Mouse (Mus musculus) cerebellum, adult 2 months (tissue): ENCODE results near the gene Sav1. TPM values are rescaled to one million over a fixed set of nuclear protein-coding genes. Genes with fewer than 3 reads are reported as not detected.
A peak's percentile ranks its signal among the peaks of the same experiment; 100 is the strongest.

ENCODE experiments used
- DNase-seq, 2 experiments: peaks; one replicate each; pipeline ENCODE4 v3.0.0; 2021
- H3K27ac ChIP-seq: fragments of 200-500 bp; 2 replicates; pipeline ENCODE4 v1.5.1; 2012; ENCODE audit warnings: low read length, control low read depth, inconsistent platforms; ENCODE audit not compliant: insufficient read depth
- H3K27me3 ChIP-seq: fragments of 200-500 bp; 2 replicates; pipeline ENCODE4 v1.6.1; 2012; ENCODE audit warnings: inconsistent platforms, mild to moderate bottlenecking, low read length, moderate library complexity; ENCODE audit not compliant: control insufficient read depth, insufficient read depth
- H3K4me1 ChIP-seq: fragments of 200-500 bp; 2 replicates; pipeline ENCODE4 v1.6.1; 2011; ENCODE audit warnings: low read length; ENCODE audit not compliant: control insufficient read depth, insufficient read depth
- H3K4me3 ChIP-seq: fragments of 200-500 bp; replicated peaks from 2 replicates; pipeline ENCODE3; 2011; ENCODE audit warnings: mild to moderate bottlenecking, low read depth, low read length, control low read depth; ENCODE audit not compliant: insufficient read depth
- CTCF ChIP-seq: fragments of 200-500 bp; IDR thresholded peaks from 2 replicates; pipeline ENCODE4 v1.5.1; 2011; ENCODE audit warnings: low read depth, mild to moderate bottlenecking, control low read depth, low read length, moderate library complexity, borderline replicate concordance; ENCODE audit not compliant: insufficient read depth
- POLR2A ChIP-seq: fragments of 200-500 bp; IDR thresholded peaks from 2 replicates; pipeline ENCODE4 v1.6.1; 2011; ENCODE audit warnings: low read length, control low read depth, borderline replicate concordance; ENCODE audit not compliant: insufficient read depth
- WGBS: fragments of 180-500 bp; shearing (Covaris S2); methylation state at CpG from one replicate; pipeline ENCODE4 v1.1.7; 2018; 5-methylcytosine and 5-hydroxymethylcytosine counted together
- polyA plus RNA-seq: library from polyadenylated mRNA; depleted of rRNA; stranded (reverse); fragments of >200 nt; gene quantifications from 2 replicates; pipeline ENCODE4 v1.2.3, GENCODE M21; 2012

Sav1 gene
- polyA plus RNA-seq, 1 experiment: 20.8 TPM

DNA sequence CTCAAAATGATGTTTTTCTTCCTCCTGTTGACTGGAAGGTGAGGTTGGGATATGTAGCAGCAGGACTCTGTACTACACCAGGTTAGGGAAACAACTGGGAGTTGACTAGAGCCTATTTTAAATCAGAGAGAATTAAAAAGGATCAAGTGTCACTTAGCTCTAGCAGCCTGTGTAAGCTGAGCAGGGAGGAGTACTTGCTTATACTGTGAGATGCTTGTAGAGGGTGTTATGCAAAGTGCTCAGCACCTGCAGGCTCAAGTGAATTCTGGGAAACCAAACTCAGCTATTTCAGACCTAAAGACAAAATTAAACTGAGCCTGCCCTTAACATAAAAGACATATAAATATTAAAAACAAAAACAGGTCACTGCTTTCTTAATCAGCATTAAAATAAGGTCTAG lies 13.1 kb downstream of the Sav1 start:
- no peak for TF ChIP-seq CTCF
- TF ChIP-seq POLR2A: no peak
- Histone ChIP-seq H3K4me3 (no peak overlapping the region), H3K27me3 (no peaks in the 10 kb centered on the region), H3K27ac (no peak overlapping the region), H3K4me1 (peaks cover 4% of the 10 kb centered on the region; the same call in 1 of the 2 replicates)
- DNase-seq: no peak

DNA sequence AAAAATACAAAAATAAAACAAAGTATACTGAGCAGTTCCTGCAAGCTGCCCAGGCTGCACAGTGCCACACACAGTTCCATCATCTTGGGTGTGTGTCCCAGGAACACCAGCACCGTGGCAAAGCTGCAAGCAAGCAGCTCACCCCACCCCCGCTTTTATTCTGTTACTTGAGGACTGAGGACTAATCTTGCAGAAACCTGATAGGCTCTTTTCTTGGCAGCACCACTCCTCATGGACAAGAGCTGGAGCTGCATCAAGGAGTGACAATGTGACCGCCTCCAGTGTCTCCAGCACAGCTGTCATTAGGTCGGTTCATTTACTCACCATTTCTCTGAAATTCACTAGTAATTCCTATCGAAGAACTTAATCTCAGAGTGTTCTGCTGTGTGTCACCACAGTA lies 18.6 kb downstream of the Sav1 start:
- H3K4me3 ChIP-seq: no peak overlapping the region
- DNase-seq: no peak
- H3K4me1 ChIP-seq: peaks cover 2% of the 10 kb centered on the region; the same call in 1 of the 2 replicates
- H3K27me3 ChIP-seq: no peaks in the 10 kb centered on the region
- WGBS: 12% methylated on average over 5 of the region's 5 CpGs
- no peak for TF ChIP-seq POLR2A
- TF ChIP-seq CTCF: no peak
- H3K27ac ChIP-seq: no peak overlapping the region

DNA sequence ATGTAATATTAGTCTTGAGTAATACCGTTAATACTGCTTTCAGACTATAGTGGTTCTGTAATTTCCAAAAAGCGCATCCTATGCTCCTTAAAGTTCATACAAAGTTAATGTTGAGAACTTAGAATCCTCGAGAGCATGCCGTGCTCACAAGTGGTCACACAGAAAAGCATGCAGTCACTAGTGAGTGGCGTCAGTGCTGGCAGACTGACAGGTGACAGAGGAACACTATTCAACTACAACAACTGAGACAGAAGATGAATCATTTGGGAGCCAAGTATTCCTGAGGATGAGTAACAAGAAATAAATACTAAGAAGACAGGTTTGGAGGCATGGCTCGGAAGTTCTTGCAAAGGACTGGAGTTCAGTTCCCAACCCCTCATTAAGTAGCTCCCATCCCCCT lies 19.7 kb downstream of the Sav1 start:
- Histone ChIP-seq H3K4me3 (no peak overlapping the region), H3K4me1 (peaks cover 2% of the 10 kb centered on the region; the same call in 1 of the 2 replicates), H3K27me3 (no peaks in the 10 kb centered on the region), H3K27ac (no peak overlapping the region)
- no peak for TF ChIP-seq POLR2A
- no peak for TF ChIP-seq CTCF
- no peak for DNase-seq
- WGBS: 72% methylated on average over 6 of the region's 6 CpGs

DNA sequence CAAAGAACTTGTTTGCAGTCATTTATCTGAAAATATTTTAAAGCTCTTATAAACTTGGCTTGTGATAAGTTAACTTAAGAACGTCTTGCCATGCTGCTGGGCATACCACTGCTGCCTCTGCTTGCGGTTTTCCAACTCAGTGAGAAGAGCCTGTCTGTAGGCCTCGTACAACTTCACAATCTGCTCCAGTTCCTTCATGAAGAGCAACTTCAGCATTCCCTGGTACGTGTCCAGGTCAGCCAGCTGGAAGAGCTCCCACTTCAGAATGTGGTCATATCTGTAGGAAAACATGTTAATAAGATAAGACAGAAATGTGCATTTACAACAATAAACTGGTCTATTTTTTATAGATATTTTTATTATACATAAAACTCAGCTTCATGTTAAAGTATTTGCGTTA lies 20.7 kb downstream of the Sav1 start:
- WGBS: 33% methylated on average over 5 of the region's 5 CpGs
- Histone ChIP-seq H3K4me3 (no peak overlapping the region), H3K27ac (no peak overlapping the region), H3K27me3 (no peaks in the 10 kb centered on the region), H3K4me1 (peaks cover 2% of the 10 kb centered on the region; the same call in 1 of the 2 replicates)
- no peak for DNase-seq
- TF ChIP-seq CTCF: no peak
- TF ChIP-seq POLR2A: no peak

DNA sequence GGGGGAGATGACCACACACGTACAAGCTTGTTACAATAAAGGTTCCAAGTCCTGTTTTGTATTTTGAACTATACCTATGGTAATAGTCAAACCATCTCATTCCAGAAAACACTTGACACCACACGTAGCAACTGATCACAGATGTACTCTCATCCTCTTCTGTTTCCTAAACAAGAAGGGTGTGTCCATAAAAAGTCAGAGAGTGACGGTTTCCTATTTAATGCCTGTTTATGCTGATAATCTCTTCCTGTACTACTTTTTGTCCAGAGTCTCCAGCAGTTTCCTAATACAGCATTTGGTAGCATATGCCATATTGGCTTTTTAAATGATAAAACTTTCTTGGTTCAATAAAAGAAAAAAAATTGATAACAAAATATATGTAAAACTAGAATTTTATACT lies 21.2 kb downstream of the Sav1 start:
- TF ChIP-seq POLR2A: no peak
- TF ChIP-seq CTCF: no peak
- 83% methylated on average over 3 of the region's 3 CpGs for WGBS
- no peak overlapping the region for H3K4me3 ChIP-seq
- H3K27me3 ChIP-seq: no peaks in the 10 kb centered on the region
- peaks cover 2% of the 10 kb centered on the region; the same call in 1 of the 2 replicates for H3K4me1 ChIP-seq
- no peak for DNase-seq
- H3K27ac ChIP-seq: no peak overlapping the region

DNA sequence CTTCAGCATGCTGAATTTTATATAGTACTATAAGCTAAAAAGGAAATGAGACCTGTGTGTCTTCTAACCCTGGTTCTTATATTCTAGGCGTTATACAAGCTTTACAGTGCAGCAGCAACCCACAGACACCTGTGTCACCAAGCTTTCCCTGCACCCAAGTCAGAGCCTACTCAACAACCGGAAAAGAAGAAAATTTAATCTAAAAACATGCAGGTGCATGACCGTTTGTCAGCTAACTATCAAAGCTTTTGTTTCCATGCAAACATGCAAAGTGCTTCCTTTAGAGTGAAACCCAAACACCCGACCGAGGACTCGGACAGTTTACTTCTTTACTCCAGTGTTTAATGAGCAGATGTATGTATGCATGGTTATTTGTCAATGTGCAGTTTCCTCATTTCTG lies 23.7 kb downstream of the Sav1 start:
- DNase-seq: no peak
- H3K27me3 ChIP-seq: no peaks in the 10 kb centered on the region
- H3K4me3 ChIP-seq: no peak overlapping the region
- no peak for TF ChIP-seq CTCF
- TF ChIP-seq POLR2A: no peak
- H3K27ac ChIP-seq: no peak overlapping the region
- 90% methylated on average over 6 of the region's 6 CpGs for WGBS
- peaks cover 2% of the 10 kb centered on the region; the same call in 1 of the 2 replicates for H3K4me1 ChIP-seq

DNA sequence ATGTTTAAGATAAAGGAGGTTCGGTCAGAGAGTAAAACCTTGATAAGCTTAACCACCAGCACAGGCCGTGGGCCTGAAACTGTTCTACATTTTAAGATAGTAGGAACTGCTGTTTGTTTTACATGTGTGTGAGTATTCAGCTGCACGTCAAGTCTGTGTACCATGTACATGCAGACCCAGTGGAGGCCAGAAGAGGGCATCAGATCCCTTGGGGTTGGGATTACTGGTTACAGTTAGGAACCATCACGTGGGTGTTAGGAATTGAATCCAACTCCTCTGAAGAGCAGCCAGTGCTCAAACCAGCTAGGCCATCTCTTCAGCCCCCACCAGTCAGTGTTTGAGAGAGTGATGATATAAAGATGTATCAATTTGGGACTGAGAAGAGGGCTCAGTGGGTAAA lies 24.3 kb downstream of the Sav1 start:
- Histone ChIP-seq H3K4me3 (no peak overlapping the region), H3K27ac (no peak overlapping the region), H3K27me3 (no peaks in the 10 kb centered on the region), H3K4me1 (peaks cover 2% of the 10 kb centered on the region; the same call in 1 of the 2 replicates)
- peak; percentile 37 to 40 for DNase-seq
- 58% methylated on average over 4 of the region's 4 CpGs for WGBS
- TF ChIP-seq CTCF (peak; percentile 72), POLR2A (no peak)

DNA sequence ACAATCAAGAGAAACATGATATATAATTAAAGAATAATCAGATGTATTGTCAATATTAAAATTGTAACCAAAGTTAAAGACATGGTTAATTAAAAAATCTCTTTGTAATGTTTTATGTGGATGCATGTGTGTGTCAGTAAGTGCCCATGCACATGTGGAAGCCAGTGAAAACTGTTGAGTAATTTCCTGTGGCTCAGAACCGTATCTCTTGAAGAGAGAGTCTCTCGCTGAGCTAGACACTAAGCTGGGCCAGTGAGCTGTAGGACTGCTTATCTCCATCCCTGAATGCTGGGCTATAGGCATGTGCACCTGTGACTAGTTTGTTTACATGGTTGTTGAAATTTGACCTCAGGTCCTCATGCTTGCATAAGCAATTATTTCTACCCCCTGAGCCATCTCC lies 29.4 kb downstream of the Sav1 start:
- no peak for DNase-seq

DNA sequence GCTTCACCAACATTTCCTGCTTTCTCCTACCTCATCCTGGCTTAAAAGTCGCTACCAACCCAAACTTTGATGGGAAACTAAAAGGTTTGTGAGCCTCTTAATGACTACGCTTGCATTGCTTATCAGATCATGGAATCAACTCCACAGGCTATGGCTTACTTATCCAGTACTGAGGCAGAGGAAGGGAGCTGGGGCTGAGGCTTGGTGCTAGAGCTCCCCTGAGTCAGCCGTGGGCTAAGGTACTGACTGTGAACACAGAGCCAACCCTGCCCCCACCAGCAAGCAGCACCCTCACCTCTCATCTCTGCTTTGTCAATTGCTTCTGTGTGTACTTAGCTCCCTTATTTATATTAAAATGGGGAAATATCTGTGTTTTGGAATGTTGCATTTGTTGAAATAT lies 39.3 kb downstream of the Sav1 start:
- no peak overlapping the region for H3K27ac ChIP-seq
- no peak for DNase-seq
- no peaks in the 10 kb centered on the region for H3K4me1 ChIP-seq
- H3K27me3 ChIP-seq: no peaks in the 10 kb centered on the region
- TF ChIP-seq CTCF (no peak), POLR2A (no peak)
- H3K4me3 ChIP-seq: no peak overlapping the region
- WGBS: 86% methylated on average over 3 of the region's 3 CpGs

More for the DNA sequence above, 29.4 kb downstream of the Sav1 start:
- TF ChIP-seq CTCF (no peak), POLR2A (no peak)
- WGBS: 89% methylated on average over 2 of the region's 2 CpGs
- Histone ChIP-seq H3K27me3 (no peaks in the 10 kb centered on the region), H3K4me1 (no peaks in the 10 kb centered on the region), H3K27ac (no peak overlapping the region), H3K4me3 (no peak overlapping the region)

DNA sequence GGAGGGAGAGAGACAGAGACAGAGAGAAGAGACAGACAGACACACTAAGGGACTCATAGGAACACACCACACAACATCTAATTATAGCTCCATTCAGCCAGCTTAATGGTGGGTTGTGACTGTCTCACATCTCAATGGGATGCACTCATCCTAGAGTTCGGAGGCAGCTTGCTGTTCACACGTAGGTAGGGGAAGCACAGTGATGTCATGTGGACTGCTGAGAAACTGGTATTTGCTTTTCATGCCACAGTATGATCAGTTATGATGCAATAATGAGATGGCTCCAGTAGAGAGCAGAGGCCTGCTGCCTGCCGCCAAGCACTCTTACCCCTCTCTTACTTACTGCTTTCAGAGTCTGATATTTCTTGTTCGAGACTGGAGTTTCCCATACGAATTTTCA lies 40.9 kb downstream of the Sav1 start:
- Histone ChIP-seq H3K4me3 (no peak overlapping the region), H3K4me1 (no peaks in the 10 kb centered on the region), H3K27me3 (no peaks in the 10 kb centered on the region), H3K27ac (no peak overlapping the region)
- WGBS: 90% methylated on average over 5 of the region's 5 CpGs
- TF ChIP-seq POLR2A: no peak
- no peak for TF ChIP-seq CTCF
- no peak for DNase-seq
